Mouse (Mus musculus) hematopoietic multipotent progenitor cell, adult 10-12 weeks (in vitro differentiated cells): Measurements from ENCODE around the gene Gm35134. TPM values are rescaled to one million over a fixed set of nuclear protein-coding genes. Genes with fewer than 3 reads are reported as not detected.

ENCODE experiments used
- polyA plus RNA-seq: library from polyadenylated mRNA; stranded (reverse); fragments of >175 nt; gene quantifications from 2 replicates; pipeline ENCODE4 v1.2.3, GENCODE M21; 2012; ENCODE audit warnings: low replicate concordance

Gm35134 gene
- polyA plus RNA-seq = not detected in 2 replicates

DNA sequence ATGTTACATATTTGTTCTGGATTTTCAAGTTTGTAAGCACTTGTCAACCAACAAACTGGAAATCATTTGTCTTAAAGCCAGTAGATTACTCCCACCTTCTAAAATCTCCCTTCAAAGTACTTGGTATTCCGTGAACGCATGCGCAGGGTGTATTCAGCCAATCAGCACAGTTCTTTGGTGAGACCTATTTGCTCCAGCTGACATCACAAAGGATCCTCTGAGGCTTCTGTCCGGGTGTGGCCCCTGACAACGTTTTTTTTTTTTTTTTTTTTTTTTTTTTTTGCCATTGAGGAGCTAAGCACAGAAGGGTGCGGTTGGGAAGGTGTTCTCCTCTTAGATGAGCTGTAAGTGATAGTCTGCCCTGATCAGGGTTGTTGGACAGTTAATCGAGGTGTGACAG lies at the start of gene Gm35134:
Gene Gm35134 (plus strand): TSS at position 301 of the 400 bp plus-strand sequence.

